Mouse (Mus musculus) monocyte, adult 5-6 weeks (primary cell): ENCODE data around the gene Stub1. TPM values are rescaled to one million over a fixed set of nuclear protein-coding genes. Genes with fewer than 3 reads are reported as not detected.
"Not testable (repeated sequence)": the region's sequence is repeated elsewhere in the genome, so short reads cannot be mapped to it uniquely, and the experiment has no call there.

ENCODE experiments used
- ATAC-seq: fragments of 153-309, 156-312 bp; replicated peaks from 2 replicates; pipeline ENCODE4 v1.8.0; 2017; ENCODE audit warnings: mild to moderate bottlenecking; ENCODE audit not compliant: low TSS enrichment, insufficient number of reproducible peaks, severe bottlenecking, poor library complexity, low FRiP score
- total RNA-seq: library from RNA; stranded (forward); fragments of 200-1000, 200-491, 200-594 nt; gene quantifications from 3 replicates; pipeline ENCODE4 v1.2.3, GENCODE M21; 2017

Gene Stub1
- total RNA-seq, 1 experiment from 2014 or later, result 75.3 TPM

GRCm38 (mm10) chr17:25828712-25829557, 4.3 kb downstream of the Stub1 start, which contains the start of gene Jmjd8:
Gene Jmjd8, plus strand, starts transcription at chr17:25828867.
- ATAC-seq, result peak; percentile 33

DNA sequence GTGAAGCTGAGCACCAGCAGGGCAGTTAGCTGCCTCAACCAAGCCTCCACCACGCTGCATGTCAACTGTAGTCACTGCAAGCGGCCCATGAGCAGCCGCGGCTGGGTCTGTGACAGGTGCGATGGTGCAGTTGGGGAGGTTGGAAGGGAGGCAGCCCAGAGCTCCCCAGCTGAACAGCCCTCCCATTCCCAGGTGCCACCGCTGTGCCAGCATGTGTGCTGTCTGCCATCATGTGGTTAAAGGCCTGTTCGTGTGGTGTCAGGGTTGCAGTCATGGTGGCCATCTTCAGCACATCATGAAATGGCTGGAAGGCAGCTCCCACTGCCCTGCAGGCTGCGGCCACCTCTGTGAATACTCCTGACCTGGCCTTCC, 5.0 kb downstream of the Stub1 start:
- ATAC-seq, result no peak

DNA sequence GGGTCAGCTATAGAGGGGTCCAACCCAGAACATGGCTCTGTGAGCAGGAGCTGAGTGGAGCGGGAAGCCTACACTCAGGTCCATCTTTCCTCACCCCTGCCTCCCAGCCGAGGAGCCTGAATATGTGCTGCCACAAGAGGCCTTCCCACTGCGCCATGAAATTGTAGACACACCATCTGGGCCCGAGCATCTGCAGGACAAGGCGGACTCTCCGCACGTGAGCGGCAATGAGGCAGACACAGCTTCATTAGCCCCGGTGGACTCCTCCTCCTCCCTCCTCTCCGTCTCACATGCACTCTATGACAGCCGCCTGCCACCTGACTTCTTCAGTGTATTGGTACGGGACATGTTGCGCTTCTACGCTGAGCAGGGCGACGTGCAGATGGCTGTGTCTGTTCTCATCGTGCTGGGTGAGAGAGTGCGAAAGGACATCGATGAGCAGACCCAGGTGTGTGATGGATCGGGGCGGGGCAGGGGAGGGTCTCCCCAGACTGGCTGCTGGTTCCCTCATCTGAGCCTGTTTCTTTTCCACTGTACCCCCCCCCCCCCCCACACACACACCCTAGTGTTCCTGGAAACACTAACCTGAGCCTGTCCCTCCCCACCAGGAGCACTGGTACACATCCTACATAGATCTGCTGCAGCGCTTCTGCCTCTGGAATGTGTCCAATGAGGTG, 5.5 kb downstream of the Stub1 start:
- no peak for ATAC-seq

- ATAC-seq, result no peak
Observed at GRCm38 (mm10) chr17:25827011-25827410, 6.2 kb downstream of the Stub1 start.

DNA sequence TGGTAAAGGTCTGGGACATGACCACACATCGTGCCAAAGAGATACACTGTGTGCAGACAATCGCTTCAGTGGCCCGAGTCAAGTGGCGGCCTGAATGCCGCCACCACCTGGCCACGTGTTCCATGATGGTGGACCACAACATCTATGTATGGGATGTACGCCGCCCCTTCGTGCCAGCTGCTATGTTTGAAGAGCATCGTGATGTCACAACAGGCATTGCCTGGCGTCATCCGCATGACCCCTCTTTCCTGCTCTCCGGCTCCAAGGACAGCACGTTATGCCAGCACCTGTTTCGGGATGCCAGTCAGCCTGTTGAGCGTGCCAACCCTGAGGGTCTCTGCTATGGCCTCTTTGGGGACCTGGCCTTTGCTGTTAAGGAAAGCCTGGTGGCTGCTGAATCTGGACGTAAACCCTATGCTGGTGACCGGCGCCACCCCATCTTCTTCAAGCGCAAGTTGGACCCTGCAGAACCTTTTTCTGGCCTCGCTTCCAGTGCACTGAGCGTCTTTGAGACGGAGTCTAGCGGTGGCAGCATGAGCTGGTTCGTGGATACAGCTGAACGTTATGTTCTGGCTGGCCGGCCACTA, 7.1 kb downstream of the Stub1 start:
- ATAC-seq, result no peak

DNA sequence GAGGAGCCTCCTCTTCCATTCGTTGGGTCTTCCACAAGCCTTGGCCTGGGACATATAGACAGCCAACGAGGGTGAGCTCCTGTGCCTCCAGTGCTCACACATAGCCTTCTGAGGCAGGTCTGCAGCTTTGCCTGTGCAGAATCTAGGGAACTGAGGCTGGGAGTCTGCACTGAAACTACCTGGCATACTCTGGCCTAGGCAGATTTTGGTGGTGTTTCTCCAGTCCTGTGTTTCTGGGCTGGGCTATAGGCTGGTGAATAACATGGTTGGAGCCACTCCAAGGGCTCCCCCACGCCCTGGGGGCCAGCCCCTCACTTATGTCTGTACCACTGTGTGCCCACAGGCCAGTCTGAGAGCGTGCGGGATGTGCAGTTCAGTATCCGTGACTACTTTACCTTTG, 7.9 kb downstream of the Stub1 start:
- no peak for ATAC-seq

- ATAC-seq, result no peak
Observed at GRCm38 (mm10) chr17:25824362-25825142, 8.7 kb downstream of the Stub1 start.

DNA sequence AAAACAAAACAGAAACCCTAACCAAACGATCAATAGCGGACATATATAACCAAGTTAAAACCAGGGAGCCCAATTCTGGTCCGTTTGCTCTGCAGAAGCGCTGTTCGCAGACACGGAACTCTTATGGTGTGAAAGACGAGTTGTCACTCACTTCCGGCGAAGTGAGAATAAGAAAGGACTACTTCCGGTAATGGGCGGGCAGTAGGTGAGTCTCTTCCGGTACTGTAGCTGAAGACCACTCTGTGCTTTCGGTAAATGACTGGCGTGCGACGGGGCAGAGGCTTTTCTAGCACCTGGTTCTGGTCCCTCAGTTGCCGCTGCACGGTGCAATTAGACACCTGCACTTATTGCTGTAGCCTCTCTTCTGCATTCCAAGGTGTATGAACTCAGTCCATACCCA, 9.8 kb downstream of the Stub1 start, which contains the start of gene Wdr24:
Gene Wdr24, plus strand, starts transcription at position 176 of the 400 bp plus-strand sequence.
- ATAC-seq, result peak; percentile 83

DNA sequence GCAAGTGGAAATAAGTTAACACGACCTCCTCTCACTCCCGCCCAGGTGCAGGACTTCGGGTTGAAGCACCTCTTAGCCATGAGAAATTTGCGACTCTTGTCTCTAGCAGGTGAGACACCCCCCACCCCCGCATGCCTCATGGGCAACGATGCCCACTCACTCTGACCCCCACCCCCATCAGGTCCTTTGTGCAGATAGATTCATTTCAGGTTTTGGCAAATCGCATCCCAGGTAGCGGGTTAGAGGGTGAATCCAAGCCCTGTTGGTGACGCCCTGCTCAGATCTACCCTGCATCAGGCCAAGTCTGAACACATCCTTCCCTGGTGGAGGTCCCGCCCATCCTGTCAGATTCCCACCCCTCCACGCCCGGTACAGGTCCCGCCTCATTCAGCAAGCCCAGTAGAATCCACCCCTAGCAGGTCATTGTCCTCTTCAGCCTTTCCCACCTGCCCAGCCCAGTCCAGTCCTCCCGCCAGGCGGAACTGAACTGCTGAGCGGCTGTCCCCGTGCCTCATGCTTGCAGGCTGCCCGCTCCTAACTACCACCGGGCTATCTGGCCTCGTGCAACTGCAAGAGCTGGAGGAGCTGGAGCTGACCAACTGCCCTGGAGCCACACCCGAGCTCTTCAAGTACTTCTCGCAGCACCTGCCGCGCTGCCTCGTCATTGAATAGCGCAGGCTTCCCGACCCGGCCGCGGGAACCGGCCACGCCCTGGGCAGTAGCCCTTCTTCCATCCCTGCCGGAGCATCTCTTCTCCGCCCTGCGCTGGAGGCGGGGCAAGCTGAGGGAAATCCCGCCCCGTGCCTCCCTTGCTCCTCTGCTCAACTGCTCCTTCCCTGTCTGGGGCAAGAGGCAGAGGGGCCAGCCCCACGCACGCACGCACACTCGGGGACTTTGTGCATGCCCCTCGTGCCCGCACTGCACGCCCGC, 14.1 kb downstream of the Stub1 start:
- ATAC-seq, result no peak

- ATAC-seq, result no peak
Observed at GRCm38 (mm10) chr17:25817662-25818061, 15.5 kb downstream of the Stub1 start.

DNA sequence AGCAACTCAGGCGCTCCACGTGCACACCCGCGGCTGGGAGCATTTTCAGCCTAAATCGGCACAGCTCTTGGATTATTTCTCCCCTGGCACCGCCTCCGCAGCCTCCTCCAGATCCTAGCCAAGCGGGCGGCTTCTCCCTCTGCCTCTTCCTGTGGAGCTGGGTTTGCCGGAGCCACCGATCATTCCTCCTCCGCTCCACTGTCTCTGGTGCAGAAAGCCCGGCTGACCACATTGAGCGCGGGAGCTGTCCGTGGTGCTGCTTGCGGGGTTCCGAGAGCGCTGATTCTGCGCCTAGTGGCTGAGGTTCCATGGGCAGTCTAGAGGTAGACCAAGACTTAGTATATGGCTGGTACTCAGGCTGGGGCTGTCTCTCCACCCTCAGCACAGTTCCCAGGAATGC, 19.7 kb downstream of the Stub1 start:
- peak; percentile 78 for ATAC-seq

DNA sequence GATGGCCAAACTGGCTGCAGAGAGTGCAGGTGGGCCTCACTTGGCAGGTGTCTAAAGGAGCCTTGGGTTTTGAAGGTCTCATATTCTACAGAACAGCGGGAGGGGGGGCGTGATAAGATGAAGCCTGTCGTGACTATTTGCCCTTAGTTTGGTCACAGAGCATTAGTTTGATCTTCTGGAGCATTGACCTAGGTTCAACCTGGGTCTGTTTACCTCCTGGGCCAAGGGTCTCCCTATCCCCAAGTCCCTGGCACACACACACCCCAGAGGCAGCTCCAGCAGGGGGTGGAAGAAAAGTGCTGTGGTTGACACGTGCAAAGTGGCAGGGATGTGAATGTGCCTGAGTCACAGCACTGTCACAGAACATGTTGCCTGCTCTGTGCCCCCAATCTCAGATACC, 22.3 kb downstream of the Stub1 start:
- no peak for ATAC-seq

DNA sequence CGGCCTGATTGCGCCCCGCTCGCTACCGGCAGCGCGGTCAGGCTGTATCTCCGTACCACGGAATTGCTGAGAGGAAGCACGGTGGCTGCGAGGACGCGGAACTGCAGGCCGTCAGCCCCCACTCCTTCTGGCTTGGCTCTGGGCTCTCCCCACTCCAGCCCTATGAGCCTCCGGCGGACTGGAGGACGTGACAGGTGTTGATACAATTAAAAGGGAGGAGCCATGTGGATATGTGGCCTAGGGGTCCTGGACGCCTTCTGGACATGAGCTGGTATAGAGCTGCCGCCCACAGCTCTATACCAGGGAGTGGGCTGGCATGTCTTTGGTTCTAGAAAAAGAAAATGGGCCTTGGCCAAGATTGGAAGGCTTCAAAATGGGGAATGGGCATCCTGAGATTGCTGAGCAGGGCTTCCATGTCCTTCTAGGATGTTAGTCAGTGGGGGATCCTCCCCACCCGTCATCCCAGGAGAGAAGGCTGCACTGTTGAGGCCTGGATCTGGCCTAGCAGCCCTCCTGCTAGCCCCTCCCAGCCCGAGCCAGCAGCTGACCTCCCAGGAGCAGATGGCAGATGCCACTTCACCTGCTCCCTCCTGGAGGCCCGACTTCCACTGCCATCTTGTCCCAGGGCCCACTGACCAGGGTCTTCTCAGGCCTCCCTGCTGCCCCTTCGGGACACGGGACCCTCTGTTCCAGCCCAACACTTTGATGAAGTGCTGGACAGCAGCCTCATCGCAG, 23.4 kb downstream of the Stub1 start:
- ATAC-seq, result no peak

GRCm38 (mm10) chr17:25808789-25809605, 24.2 kb downstream of the Stub1 start, which contains the start of gene Fbxl16:
Gene Fbxl16, plus strand, starts transcription at chr17:25809085.
- no peak for ATAC-seq

DNA sequence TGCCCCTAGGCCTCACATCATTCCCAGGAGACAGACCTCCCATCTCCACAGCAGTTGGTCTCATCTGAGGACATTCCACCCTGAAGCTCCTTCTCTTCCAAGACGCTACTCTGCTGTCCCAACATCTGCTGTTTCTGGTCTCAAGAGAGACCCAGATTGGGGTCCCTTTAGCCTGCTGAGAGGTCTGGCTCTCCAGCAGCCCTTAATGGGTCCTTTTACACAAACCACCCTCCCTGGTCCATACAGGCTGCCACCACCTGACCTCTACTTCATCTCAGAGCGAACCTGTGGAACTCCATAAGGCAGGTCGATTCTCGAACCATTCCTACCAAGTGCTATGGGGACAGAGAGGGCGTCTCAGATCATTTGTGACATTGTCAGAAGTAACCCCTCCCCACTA, 25.2 kb downstream of the Stub1 start:
- ATAC-seq, result no peak

DNA sequence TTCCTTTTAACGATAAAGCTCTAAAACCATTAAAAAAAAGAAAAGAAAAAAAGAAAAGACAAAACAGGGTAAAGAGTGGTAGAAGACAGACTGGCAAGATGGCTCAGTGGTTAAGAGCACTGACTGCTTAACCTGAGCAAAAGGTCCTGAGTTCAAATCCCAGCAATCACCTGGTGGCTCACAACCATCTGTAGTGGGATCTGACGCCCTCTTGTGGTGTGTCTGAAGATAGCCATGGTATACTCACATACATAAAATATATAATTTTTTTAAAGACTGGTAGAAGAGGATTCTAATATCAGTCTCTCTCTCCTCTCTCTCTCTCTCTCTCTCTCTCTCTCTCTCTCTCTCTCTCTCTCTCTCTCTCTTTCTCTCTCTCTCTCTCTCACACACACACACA, 25.8 kb downstream of the Stub1 start:
- ATAC-seq, result not testable (repeated sequence)

GRCm38 (mm10) chr17:25806507-25806906, 26.7 kb downstream of the Stub1 start:
- ATAC-seq, result no peak
